Mouse (Mus musculus): ENCODE data around the gene Bcl2l1. TPM values are rescaled to one million over a fixed set of nuclear protein-coding genes. Genes with fewer than 3 reads are reported as not detected.
A peak's percentile ranks its signal among the peaks of the same experiment; 100 is the strongest.

The Bcl2l1 gene
- polyA plus RNA-seq, 1 experiment: 142 TPM

GRCm38 (mm10) chr2:152828011-152828370 is 3.5 kb downstream of the Bcl2l1 start:
- TF ChIP-seq CTCF (IDR thresholded peaks at IDR 0.05; ENCODE audit: borderline replicate concordance, insufficient read depth, low read depth, low read length) (no peak), POLR2A (IDR thresholded peaks at IDR 0.05; ENCODE audit: borderline replicate concordance, insufficient read depth, low read length) (no peak)
- peak overlapping the region; percentile 75 for H3K27ac ChIP-seq (ENCODE audit: insufficient read depth, low read length)
- H3K4me3 ChIP-seq (replicated peaks; ENCODE audit: insufficient read depth, low read depth, low read length): peak overlapping the region; percentile 69
- 22% methylated on average over 4 of the region's 4 CpGs for WGBS
- no peaks in the 10 kb centered on the region for H3K27me3 ChIP-seq (ENCODE audit: control insufficient read depth, insufficient read depth, low read length)
- peaks cover 7% of the 10 kb centered on the region for H3K4me1 ChIP-seq (ENCODE audit: control insufficient read depth, insufficient read depth, low read length)
- DNase-seq: peak in 1 of 2 experiments; percentile 28

- H3K27me3 ChIP-seq (ENCODE audit: control insufficient read depth, insufficient read depth, low read length): no peaks in the 10 kb centered on the region
- TF ChIP-seq POLR2A (IDR thresholded peaks at IDR 0.05; ENCODE audit: borderline replicate concordance, insufficient read depth, low read length) (no peak), CTCF (IDR thresholded peaks at IDR 0.05; ENCODE audit: borderline replicate concordance, insufficient read depth, low read depth, low read length) (no peak)
- peak overlapping the region; percentile 75; the same call in 1 of the 2 replicates for H3K27ac ChIP-seq (ENCODE audit: insufficient read depth, low read length)
- peaks cover 9% of the 10 kb centered on the region for H3K4me1 ChIP-seq (ENCODE audit: control insufficient read depth, insufficient read depth, low read length)
- peak overlapping the region; percentile 69 for H3K4me3 ChIP-seq (replicated peaks; ENCODE audit: insufficient read depth, low read depth, low read length)
- 18% methylated on average over 8 of the region's 8 CpGs for WGBS
- peak; percentile 23 to 32 for DNase-seq
Measured at GRCm38 (mm10) chr2:152827321-152828010, 4.1 kb downstream of the Bcl2l1 start.

- no peaks in the 10 kb centered on the region for H3K27me3 ChIP-seq (ENCODE audit: control insufficient read depth, insufficient read depth, low read length)
- H3K4me1 ChIP-seq (ENCODE audit: control insufficient read depth, insufficient read depth, low read length): peaks cover 13% of the 10 kb centered on the region
- peak in 1 of 2 experiments; percentile 17 for DNase-seq
- H3K4me3 ChIP-seq (replicated peaks; ENCODE audit: insufficient read depth, low read depth, low read length): peak overlapping the region; percentile 41
- no peak for TF ChIP-seq CTCF (IDR thresholded peaks at IDR 0.05; ENCODE audit: borderline replicate concordance, insufficient read depth, low read depth, low read length)
- no peak for TF ChIP-seq POLR2A (IDR thresholded peaks at IDR 0.05; ENCODE audit: borderline replicate concordance, insufficient read depth, low read length)
- H3K27ac ChIP-seq (ENCODE audit: insufficient read depth, low read length): no peak overlapping the region; the same call in 1 of the 2 replicates
- WGBS: 21% methylated on average over 3 of the region's 3 CpGs
Measured at GRCm38 (mm10) chr2:152826481-152826880, 5.0 kb downstream of the Bcl2l1 start.

- peak in 1 of 2 experiments; percentile 8 for DNase-seq
- no peak for TF ChIP-seq POLR2A (IDR thresholded peaks at IDR 0.05; ENCODE audit: borderline replicate concordance, insufficient read depth, low read length)
- TF ChIP-seq CTCF (IDR thresholded peaks at IDR 0.05; ENCODE audit: borderline replicate concordance, insufficient read depth, low read depth, low read length): no peak
- 37% methylated on average over 2 of the region's 2 CpGs for WGBS
- Histone ChIP-seq H3K27me3 (ENCODE audit: control insufficient read depth, insufficient read depth, low read length) (no peaks in the 10 kb centered on the region), H3K4me3 (replicated peaks; ENCODE audit: insufficient read depth, low read depth, low read length) (no peak overlapping the region), H3K27ac (ENCODE audit: insufficient read depth, low read length) (no peak overlapping the region), H3K4me1 (ENCODE audit: control insufficient read depth, insufficient read depth, low read length) (peaks cover 19% of the 10 kb centered on the region)
Measured at GRCm38 (mm10) chr2:152825713-152826112, 5.8 kb downstream of the Bcl2l1 start.

- no peak overlapping the region for H3K4me3 ChIP-seq (replicated peaks; ENCODE audit: insufficient read depth, low read depth, low read length)
- no peaks in the 10 kb centered on the region for H3K27me3 ChIP-seq (ENCODE audit: control insufficient read depth, insufficient read depth, low read length)
- 49% methylated on average over 4 of the region's 4 CpGs for WGBS
- peaks cover 24% of the 10 kb centered on the region for H3K4me1 ChIP-seq (ENCODE audit: control insufficient read depth, insufficient read depth, low read length)
- no peak for TF ChIP-seq CTCF (IDR thresholded peaks at IDR 0.05; ENCODE audit: borderline replicate concordance, insufficient read depth, low read depth, low read length)
- TF ChIP-seq POLR2A (IDR thresholded peaks at IDR 0.05; ENCODE audit: borderline replicate concordance, insufficient read depth, low read length): no peak
- no peak overlapping the region; the same call in 1 of the 2 replicates for H3K27ac ChIP-seq (ENCODE audit: insufficient read depth, low read length)
- peak in 1 of 2 experiments; percentile 17 for DNase-seq
Measured at GRCm38 (mm10) chr2:152825168-152825697, 6.3 kb downstream of the Bcl2l1 start.

GRCm38 (mm10) chr2:152824438-152825167 is 6.9 kb downstream of the Bcl2l1 start:
- Histone ChIP-seq H3K27ac (ENCODE audit: insufficient read depth, low read length) (peak overlapping the region; percentile 7; the same call in 1 of the 2 replicates), H3K27me3 (ENCODE audit: control insufficient read depth, insufficient read depth, low read length) (no peaks in the 10 kb centered on the region), H3K4me1 (ENCODE audit: control insufficient read depth, insufficient read depth, low read length) (peaks cover 29% of the 10 kb centered on the region), H3K4me3 (replicated peaks; ENCODE audit: insufficient read depth, low read depth, low read length) (no peak overlapping the region)
- DNase-seq: peak in 1 of 2 experiments; percentile 11
- TF ChIP-seq CTCF (IDR thresholded peaks at IDR 0.05; ENCODE audit: borderline replicate concordance, insufficient read depth, low read depth, low read length) (no peak), POLR2A (IDR thresholded peaks at IDR 0.05; ENCODE audit: borderline replicate concordance, insufficient read depth, low read length) (no peak)
- WGBS: 69% methylated on average over 3 of the region's 3 CpGs

- H3K4me1 ChIP-seq (ENCODE audit: control insufficient read depth, insufficient read depth, low read length): peaks cover 37% of the 10 kb centered on the region
- peak overlapping the region; percentile 7; the same call in 1 of the 2 replicates for H3K27ac ChIP-seq (ENCODE audit: insufficient read depth, low read length)
- no peaks in the 10 kb centered on the region for H3K27me3 ChIP-seq (ENCODE audit: control insufficient read depth, insufficient read depth, low read length)
- 60% methylated on average over 1 of the region's 1 CpGs for WGBS
- no peak for TF ChIP-seq POLR2A (IDR thresholded peaks at IDR 0.05; ENCODE audit: borderline replicate concordance, insufficient read depth, low read length)
- TF ChIP-seq CTCF (IDR thresholded peaks at IDR 0.05; ENCODE audit: borderline replicate concordance, insufficient read depth, low read depth, low read length): no peak
- H3K4me3 ChIP-seq (replicated peaks; ENCODE audit: insufficient read depth, low read depth, low read length): no peak overlapping the region
- no peak for DNase-seq
Measured at GRCm38 (mm10) chr2:152823770-152824169, 7.8 kb downstream of the Bcl2l1 start.
